Mouse (Mus musculus) CD4-positive, CD25-positive, alpha-beta regulatory T cell, adult 9 weeks (primary cell): Measurements from ENCODE around the gene Olfr992. TPM values are rescaled to one million over a fixed set of nuclear protein-coding genes. Genes with fewer than 3 reads are reported as not detected.

Experiments used
- polyA plus RNA-seq: library from polyadenylated mRNA; unstranded; fragments of 100-300 nt; shearing (Covaris generic); gene quantifications from one replicate; pipeline ENCODE4 v1.2.1, GENCODE M21; 2017

Olfr992 gene
- polyA plus RNA-seq = not detected

DNA sequence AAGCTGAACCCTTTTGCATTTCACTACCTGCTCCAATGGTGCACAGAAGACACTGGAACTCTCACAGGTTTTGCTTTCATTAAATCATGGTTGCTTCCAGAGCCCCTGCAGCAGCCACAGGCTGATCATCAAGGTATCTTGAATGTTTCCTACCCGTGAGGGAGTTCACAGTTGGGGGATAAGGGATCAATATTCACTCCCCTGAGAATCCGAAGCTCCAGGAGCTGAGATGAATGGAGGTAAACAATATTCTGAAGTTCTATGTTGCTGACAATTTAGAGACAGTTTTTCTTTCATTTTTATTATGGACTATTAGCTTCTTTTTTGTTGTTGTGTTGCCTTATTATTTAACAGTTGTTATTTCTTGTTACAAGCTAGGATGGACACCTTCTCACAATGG, at the start of gene Olfr992:
Gene Olfr992 (minus strand): TSS at position 101 of the 400 bp plus-strand sequence.

DNA sequence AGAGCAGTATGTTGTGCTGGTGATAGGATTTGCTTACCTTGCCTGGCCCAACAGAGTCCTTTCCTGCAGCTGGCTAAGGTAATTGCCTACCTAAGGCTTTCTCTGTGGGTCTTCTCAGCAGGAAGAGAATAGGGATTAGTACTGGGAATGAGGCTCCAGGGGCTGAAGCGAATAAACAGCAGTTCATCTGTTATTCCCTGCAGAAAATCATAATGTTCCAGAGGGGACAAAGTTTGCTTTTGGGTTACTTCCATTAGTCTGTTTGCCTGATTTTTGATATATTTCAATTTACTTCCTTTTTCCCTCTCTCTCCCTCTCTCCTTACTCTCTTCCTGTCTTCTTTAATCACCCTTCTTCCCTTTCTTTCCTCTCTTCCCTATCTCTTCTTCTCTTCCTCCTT, 34.3 kb upstream of the Olfr992 start, which contains the start of gene Olfr995:
Gene Olfr995 (minus strand): TSS at position 101 of the 400 bp plus-strand sequence.

DNA sequence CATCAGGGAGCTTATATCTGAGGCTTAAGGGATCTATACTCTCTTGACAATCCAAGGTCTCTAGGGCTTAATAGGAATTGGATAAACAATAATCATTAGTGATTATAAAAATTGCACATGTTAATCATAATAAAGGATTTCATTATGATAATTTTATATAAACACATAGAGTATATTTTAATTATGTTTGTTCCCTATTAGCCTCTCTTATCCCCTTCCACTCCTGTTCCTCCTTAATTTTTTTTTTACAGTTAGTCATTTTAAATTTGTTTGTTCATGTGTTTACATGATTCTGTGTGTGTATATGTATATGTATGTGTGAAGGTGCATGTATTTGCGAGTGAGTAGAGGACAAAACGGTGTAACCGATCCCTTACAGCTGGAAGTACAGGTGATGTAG, 27.1 kb upstream of the Olfr992 start, which contains the start of gene Olfr994:
Gene Olfr994 (minus strand): TSS at position 101 of the 400 bp plus-strand sequence.

DNA sequence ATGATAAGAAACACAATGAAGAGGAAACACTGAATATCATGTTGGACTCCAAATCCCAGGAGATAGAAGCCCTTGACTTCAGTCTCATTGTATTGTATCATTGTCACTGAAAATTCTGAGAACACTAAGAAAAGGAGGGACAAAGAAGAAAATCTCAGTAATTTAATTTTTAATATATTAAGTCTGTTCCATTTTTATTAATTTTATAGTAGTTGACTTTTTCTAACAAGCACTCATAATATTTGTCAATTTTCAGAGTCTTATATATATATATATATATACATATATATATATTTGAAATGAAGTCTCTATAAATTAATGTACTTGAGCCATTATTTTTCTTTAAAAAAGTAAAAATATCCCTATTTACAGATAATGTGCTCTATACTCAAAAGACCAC, 5.5 kb upstream of the Olfr992 start, which contains the start of gene Olfr993:
Gene Olfr993 (minus strand): TSS at position 101 of the 400 bp plus-strand sequence.

DNA sequence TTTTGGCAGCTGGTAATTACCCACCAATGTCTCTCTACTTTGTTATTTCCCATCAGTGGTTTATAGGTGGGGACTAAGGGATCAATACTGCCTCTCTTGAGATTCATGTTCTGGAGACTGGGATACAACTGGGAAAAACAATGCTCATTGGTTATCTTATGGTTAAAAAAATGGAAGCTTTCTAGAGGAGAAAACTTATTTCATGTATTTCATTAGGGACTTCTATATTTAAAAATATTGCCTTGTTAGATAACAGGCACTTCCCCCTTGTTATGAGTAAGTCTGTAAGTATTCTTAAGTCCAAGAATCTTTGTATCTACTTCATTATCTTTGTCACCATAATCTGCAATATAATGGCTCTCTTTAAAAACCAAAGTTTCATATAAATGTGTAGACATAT, 46.1 kb downstream of the Olfr992 start, which contains the start of gene Olfr988:
Gene Olfr988 (minus strand): TSS at position 101 of the 400 bp plus-strand sequence.

Other genes starting within 250 kb of the Olfr992 start
- not detected for gene Lrrc55, start 212.3 kb downstream of the Olfr992 start, polyA plus RNA-seq
- not detected for gene Olfr987, start 70.2 kb downstream of the Olfr992 start, polyA plus RNA-seq
- gene Olfr988, start 46.2 kb downstream of the Olfr992 start, polyA plus RNA-seq = not detected
- not detected for gene Olfr993, start 5.4 kb upstream of the Olfr992 start, polyA plus RNA-seq
- not detected for gene Olfr994, start 27.0 kb upstream of the Olfr992 start, polyA plus RNA-seq
- not detected for gene Olfr995, start 34.2 kb upstream of the Olfr992 start, polyA plus RNA-seq
- gene 4833423E24Rik, start 109.6 kb upstream of the Olfr992 start, polyA plus RNA-seq = not detected
- gene Olfr996, start 169.7 kb upstream of the Olfr992 start, polyA plus RNA-seq = not detected
- not detected for gene Olfr998, start 179.5 kb upstream of the Olfr992 start, polyA plus RNA-seq
- gene Olfr1000, start 202.4 kb upstream of the Olfr992 start, polyA plus RNA-seq = not detected
- not detected for gene Olfr1002, start 241.2 kb upstream of the Olfr992 start, polyA plus RNA-seq